Mouse (Mus musculus): ENCODE data around the gene Kcnn1.
A peak's percentile ranks its signal among the peaks of the same experiment; 100 is the strongest.
"Not testable (repeated sequence)": the region's sequence is repeated elsewhere in the genome, so short reads cannot be mapped to it uniquely, and the experiment has no call there.

Kcnn1 gene

GRCm38 (mm10) chr8:70843214-70843773, 19.8 kb downstream of the Kcnn1 start:
- DNase-seq (ENCODE audit: low spot score) = no peak

GRCm38 (mm10) chr8:70842484-70842883, 20.6 kb downstream of the Kcnn1 start:
- DNase-seq (ENCODE audit: low spot score) = no peak

- peak; percentile 90 for DNase-seq (ENCODE audit: low spot score)
Observed at GRCm38 (mm10) chr8:70841147-70842072, 21.6 kb downstream of the Kcnn1 start.

DNA sequence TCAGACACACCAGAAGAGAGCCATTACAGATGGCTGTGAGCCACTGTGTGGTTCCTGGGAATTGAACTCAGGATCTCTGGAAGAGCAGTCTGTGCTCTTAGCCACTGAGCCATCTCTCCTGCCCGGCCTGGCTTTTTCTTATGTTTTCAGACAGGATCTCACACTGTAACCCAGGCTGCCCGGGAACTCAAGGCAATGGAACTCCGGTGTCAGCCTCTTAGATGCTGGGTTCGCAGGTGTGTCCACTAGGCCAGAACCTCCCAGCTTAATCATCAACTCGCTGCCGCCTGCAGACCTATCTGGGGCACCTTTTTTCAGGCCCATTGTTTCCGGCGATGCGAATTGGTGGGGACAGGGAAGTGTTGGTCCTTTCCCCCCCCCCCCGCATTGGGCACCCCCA, 22.5 kb downstream of the Kcnn1 start:
- DNase-seq (ENCODE audit: low spot score) = no peak

DNA sequence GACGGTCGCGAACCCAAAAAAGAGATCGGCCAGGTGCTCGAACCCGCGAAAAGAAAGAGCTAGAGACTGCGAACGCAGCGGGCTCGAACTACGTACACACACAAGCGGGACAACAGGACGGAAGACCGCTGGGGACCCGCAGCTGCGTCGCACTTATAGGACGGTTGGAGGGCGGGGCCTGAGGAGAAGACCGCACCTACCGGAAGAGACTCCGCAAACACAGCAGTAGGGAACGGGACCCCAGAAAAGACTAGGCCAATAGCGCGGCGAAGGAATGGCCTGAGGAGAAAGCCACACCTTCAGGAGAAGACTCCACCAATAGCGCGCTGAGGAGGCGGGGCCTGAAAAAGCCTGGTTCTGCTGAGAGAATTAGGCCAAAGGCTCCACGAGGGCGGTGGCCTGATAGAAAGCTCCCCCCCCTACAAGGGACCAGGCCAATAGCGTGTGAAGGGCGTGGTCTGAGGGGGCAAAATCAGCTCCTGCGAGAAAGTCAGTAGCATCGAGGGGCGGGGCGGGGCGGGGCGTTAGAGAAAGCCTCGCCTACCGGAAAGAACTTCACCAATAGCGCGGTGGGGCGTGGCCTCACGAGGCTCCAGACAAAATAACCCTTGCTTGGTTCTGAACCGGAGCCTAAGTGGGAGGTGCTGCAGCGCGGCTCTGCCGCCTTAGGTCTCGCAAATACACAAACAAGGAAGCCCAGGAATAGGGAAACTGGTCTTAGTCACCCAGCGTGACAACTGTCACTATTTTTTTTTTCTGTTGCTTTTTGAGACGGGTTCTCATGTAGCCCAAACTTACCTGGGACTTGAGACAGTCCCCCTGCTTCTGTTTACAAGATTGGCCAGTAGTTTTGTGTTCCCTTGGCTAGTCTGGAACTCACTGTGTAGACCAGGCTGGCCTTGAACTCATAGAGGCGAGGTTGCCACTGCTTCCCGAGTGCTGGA, 23.4 kb downstream of the Kcnn1 start, which contains the start of gene Arrdc2:
Arrdc2 (minus strand) TSS at position 313 of the 944 bp plus-strand sequence.
- DNase-seq (ENCODE audit: low spot score) = peak; percentile 100

GRCm38 (mm10) chr8:70838654-70839407, 24.2 kb downstream of the Kcnn1 start:
- DNase-seq (ENCODE audit: low spot score) = no peak

- DNase-seq (ENCODE audit: low spot score) = no peak
Observed at GRCm38 (mm10) chr8:70836666-70837065, 26.4 kb downstream of the Kcnn1 start.

DNA sequence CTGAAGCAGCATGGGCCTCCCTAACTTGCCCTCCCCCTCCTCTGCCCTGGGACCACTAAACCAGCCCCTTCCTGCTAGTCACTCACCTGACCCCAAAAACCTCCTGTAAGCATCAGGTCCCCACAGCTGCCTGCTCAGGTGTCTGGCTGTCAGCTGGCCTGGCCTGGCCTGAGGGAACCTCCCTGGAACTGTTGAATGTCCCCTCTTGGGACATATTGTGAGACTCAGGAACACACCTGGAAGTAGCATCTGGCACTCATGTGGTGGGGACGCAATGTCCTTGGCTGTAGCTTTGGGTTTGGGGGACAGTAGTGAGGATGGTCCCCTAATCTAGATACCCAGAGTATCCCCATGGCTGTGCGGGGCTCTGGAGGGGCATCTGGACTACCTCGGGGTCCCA, 29.0 kb downstream of the Kcnn1 start:
- no peak for DNase-seq (ENCODE audit: low spot score)

DNA sequence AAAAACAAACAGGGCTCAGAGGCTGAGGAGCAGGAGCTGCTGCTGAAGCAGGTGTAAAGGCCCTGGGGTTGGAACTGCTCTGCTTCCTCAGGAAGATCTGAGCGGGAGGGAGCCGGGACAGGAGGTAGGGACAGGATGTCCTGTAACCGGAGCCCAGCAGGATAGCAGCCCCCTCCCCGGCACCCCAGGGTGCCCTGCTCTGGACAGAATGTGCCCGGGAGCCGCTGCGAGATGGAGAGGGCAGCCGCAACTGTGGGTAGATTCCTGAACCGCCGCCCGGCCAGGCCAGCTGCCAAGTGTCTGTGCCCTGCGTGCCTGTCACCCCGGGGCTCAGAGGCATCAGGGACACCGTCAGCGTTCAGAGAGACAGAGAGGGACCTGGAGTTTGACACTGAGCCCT, 29.5 kb downstream of the Kcnn1 start:
- DNase-seq (ENCODE audit: low spot score) = no peak

- DNase-seq (ENCODE audit: low spot score) = no peak
Observed at GRCm38 (mm10) chr8:70833018-70833482, 30.0 kb downstream of the Kcnn1 start.

DNA sequence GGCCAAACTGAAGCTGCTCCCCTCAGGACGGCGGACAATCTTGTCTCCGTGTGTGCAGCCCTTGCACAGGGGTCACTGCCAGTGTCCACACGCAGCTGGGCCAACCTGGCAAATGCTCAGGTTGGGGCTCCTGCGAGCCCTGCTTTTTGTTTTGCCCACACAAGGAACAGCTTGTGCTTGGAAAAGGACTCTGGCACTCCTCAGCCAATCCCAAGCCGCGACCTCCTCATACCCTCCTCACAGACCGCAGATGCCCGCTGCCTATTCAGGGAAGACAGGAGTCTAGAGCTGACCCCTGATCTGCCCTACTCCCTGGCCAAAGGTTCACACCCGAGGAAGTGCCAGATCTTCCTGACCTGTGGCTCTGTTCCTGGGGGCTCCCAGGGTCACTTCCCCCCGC, 30.7 kb downstream of the Kcnn1 start:
- DNase-seq (ENCODE audit: low spot score) = no peak

DNA sequence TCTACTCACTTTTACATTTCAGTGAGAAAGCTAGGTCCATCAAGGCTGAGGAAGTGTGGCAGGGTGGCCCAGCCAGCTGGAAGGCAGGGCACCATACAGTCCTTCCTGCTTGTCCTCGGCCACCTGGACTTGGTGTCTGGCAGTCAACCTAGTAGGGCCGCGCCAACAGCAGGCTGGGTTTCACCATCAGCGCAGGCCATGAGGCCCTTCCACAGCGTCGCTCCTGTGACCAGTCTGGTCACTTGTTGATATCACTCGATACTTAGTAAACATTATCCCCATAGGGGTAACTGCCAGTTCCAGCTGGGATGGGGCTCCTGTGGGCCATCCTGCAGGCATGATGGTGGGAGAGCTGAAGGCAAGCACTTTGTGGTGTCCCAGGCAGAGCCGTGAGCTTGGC, 31.5 kb downstream of the Kcnn1 start:
- no peak for DNase-seq (ENCODE audit: low spot score)

- DNase-seq (ENCODE audit: low spot score) = no peak
Observed at GRCm38 (mm10) chr8:70827796-70828195, 35.3 kb downstream of the Kcnn1 start.

DNA sequence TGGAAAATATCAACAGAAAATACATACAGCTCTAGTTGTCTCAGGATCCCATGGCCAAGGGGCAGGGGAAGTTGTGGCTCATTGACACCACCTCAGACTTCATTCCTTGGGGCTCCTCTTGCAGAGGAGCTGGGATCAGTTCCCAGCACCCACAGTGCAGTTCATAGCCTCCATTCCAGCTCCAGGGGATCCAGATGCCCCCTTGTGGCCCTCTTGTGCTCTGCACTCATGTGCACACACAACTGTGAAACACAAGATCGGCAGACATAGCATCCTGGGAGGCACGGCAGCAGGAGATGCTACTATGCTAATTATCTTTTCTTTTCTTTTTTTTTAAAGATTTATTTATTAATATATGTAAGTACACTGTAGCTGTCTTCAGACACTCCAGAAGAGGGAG, 36.0 kb downstream of the Kcnn1 start:
- DNase-seq (ENCODE audit: low spot score) = no peak

DNA sequence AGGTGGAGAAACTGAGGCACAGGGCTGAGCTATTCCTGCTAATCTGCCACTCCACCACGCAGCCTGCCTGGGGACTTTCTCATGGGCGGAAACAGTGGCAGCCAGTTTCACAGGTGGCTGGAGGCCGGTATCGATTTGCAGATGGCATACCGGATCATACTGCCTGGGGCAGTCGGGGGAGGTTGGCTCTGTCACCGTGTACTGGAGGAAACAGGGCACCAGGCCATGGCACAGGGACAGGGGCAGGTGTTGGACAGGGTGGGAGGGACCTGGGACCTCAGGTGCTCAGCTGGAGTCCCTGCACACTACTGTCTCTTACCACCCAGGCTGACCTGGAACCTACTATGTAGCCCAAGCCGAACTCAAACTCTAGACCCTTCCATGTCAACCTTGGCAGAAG, 37.2 kb downstream of the Kcnn1 start:
- no peak for DNase-seq (ENCODE audit: low spot score)

DNA sequence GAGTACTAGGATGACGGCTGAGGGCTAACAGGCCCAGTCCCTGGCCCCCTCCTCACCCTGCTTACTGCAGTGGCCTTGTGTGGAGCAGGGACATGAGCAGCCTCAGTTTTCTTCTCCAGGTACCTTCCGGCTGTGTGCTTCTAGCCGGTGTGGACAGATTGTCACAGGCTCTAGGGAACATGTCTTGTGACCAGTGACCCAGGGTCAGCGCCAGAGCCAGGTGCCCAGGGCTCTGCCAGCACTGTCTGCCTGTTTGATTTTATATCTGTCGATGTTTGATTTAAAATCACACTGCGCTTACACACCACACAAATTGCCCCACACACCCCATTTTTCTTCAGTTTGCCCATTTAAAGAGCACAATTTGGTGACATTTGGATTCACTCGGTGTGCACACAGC, 39.3 kb downstream of the Kcnn1 start:
- no peak for DNase-seq (ENCODE audit: low spot score)

- DNase-seq (ENCODE audit: low spot score) = not testable (repeated sequence)
Observed at GRCm38 (mm10) chr8:70822594-70822993, 40.5 kb downstream of the Kcnn1 start.

DNA sequence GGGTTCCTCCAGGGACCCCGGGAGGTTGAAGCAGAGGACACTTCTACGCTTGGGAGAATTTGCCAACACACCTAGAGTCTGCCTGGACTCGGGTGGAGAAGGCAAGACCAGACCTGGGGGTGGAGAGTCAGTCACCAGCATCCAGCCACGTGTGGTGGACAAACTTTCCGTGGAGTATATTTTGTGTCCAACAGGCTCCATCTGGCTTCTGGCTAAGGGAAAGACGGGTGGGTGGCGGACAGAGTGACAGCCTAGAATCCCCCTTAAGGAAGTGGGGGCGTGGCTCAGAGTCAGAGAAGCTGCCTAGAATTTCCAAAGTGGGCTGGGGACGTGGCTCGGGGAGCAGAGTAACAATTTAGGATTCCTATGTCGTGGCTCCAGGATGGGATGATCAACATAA, 41.1 kb downstream of the Kcnn1 start:
- no peak for DNase-seq (ENCODE audit: low spot score)

GRCm38 (mm10) chr8:70821399-70821962, 41.6 kb downstream of the Kcnn1 start:
- DNase-seq (ENCODE audit: low spot score) = peak; percentile 57

- DNase-seq (ENCODE audit: low spot score) = no peak
Observed at GRCm38 (mm10) chr8:70820101-70820935, 42.7 kb downstream of the Kcnn1 start.
